Mouse (Mus musculus) embryonic facial prominence, embryonic 15.5 days (tissue): Measurements from ENCODE around the gene Ren1. TPM values are rescaled to one million over a fixed set of nuclear protein-coding genes. Genes with fewer than 3 reads are reported as not detected.

Experiments
- ATAC-seq: fragments of 200-750 bp; cut with Nextera tagmentation; 2 replicates; pipeline ENCODE4 v1.8.0; 2017; ENCODE audit warnings: low read depth, moderate TSS enrichment; ENCODE audit not compliant: insufficient number of reproducible peaks, low FRiP score, low TSS enrichment
- H3K27ac ChIP-seq: fragments of 300-500 bp; sonication (generic); replicated peaks from 2 replicates; pipeline ENCODE4 v1.5.1; 2015; ENCODE audit warnings: mild to moderate bottlenecking, inconsistent platforms
- H3K27me3 ChIP-seq: fragments of 300-500 bp; sonication (generic); 2 replicates; pipeline ENCODE4 v1.6.1; 2015; ENCODE audit warnings: inconsistent platforms
- H3K36me3 ChIP-seq: fragments of 300-500 bp; sonication (generic); 2 replicates; pipeline ENCODE4 v1.6.1; 2015; ENCODE audit warnings: mild to moderate bottlenecking, inconsistent platforms
- H3K4me1 ChIP-seq: fragments of 300-500 bp; sonication (generic); 2 replicates; pipeline ENCODE4 v1.6.1; 2015; ENCODE audit warnings: inconsistent platforms
- H3K4me2 ChIP-seq: fragments of 300-500 bp; sonication (generic); replicated peaks from 2 replicates; pipeline ENCODE4 v1.6.1; 2015; ENCODE audit warnings: mild to moderate bottlenecking, inconsistent platforms
- H3K4me3 ChIP-seq: fragments of 300-500 bp; sonication (generic); replicated peaks from 2 replicates; pipeline ENCODE4 v1.5.1; 2015; ENCODE audit warnings: mild to moderate bottlenecking, inconsistent platforms
- H3K9ac ChIP-seq: fragments of 300-500 bp; sonication (generic); 2 replicates; pipeline ENCODE4 v1.6.1; 2015; ENCODE audit warnings: inconsistent platforms
- H3K9me3 ChIP-seq: fragments of 300-500 bp; sonication (generic); replicated peaks from 2 replicates; pipeline ENCODE4 v1.6.1; 2016; ENCODE audit warnings: inconsistent platforms
- WGBS: fragments of 180-500 bp; shearing (Covaris S2); methylation state at CpG from one replicate; pipeline ENCODE4 v1.1.7; 2015; 5-methylcytosine and 5-hydroxymethylcytosine counted together
- polyA plus RNA-seq: library from polyadenylated mRNA; unstranded; fragments of >200 nt; fragmentation: Nextera tagmentation; extraction: Ambion mirVana; gene quantifications from 2 replicates; pipeline ENCODE4 v1.2.1, GENCODE M21; 2015

Ren1 gene
- polyA plus RNA-seq, 1 experiment from 2014 or later: 0.16 TPM

DNA sequence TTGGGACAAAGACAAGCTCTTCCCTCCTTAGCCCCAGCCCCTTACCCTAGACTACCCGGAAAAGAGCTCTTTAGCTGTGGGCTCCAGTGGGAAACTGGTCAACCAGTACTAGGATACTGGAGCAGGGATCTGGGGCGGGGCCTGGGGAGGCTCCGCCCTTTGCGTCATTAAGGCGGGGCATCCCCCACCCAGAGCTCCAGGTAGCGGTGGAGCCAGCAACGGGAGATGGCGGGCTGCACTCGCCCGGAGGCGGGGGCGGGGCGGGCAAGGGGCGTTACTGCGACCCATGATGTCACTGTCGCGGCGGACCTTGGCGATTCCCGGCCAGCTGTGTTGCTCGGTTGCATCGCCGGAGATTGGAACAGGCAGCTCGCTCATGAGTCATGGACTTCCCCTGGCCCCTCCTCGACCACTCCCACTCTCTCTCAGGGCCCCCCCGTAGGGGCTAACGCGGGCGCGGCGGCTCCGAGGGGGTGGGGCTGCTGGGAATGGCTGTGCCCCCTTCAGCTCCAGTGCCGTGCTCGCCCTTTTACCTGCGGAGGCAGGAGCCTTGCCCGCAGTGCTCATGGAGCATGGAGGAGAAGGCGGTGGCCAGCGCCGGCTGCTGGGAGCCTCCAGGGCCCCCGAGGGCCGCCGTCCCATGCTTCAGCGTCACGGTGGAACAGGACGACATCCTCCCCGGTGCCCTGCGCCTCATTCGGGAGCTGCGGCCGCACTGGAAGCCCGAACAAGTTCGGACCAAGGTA, 13.1 kb downstream of the Ren1 start, which contains the start of gene Etnk2:
TSS of gene Etnk2 (plus strand) at position 297 of the 746 bp plus-strand sequence.
- ATAC-seq: peak; percentile 66
- peaks cover 21% of the 10 kb centered on the region for H3K27me3 ChIP-seq
- peak within 1 kb of the TSS; percentile 53 for H3K4me3 ChIP-seq
- H3K9me3 ChIP-seq: no peaks in the 10 kb centered on the region
- no peaks in the 10 kb centered on the region for H3K36me3 ChIP-seq
- peaks cover 27% of the 10 kb centered on the region for H3K4me1 ChIP-seq
- H3K27ac ChIP-seq: no peak within 1 kb of the TSS
- H3K4me2 ChIP-seq: peak within 1 kb of the TSS; percentile 92
- WGBS: 1% methylated on average over 52 of the region's 52 CpGs
- H3K9ac ChIP-seq: peak within 1 kb of the TSS; percentile 9; the same call in 1 of the 2 replicates

GRCm38 (mm10) chr1:133364022-133364630, 13.8 kb downstream of the Ren1 start:
- Histone ChIP-seq H3K4me1 (peaks cover 31% of the 10 kb centered on the region), H3K27ac (no peak overlapping the region), H3K9me3 (no peaks in the 10 kb centered on the region), H3K36me3 (no peaks in the 10 kb centered on the region), H3K4me2 (peak overlapping the region; percentile 92), H3K27me3 (peaks cover 21% of the 10 kb centered on the region), H3K9ac (peak overlapping the region; percentile 9; the same call in 1 of the 2 replicates), H3K4me3 (peak overlapping the region; percentile 53)
- WGBS: 3% methylated on average over 27 of the region's 27 CpGs
- no peak for ATAC-seq

DNA sequence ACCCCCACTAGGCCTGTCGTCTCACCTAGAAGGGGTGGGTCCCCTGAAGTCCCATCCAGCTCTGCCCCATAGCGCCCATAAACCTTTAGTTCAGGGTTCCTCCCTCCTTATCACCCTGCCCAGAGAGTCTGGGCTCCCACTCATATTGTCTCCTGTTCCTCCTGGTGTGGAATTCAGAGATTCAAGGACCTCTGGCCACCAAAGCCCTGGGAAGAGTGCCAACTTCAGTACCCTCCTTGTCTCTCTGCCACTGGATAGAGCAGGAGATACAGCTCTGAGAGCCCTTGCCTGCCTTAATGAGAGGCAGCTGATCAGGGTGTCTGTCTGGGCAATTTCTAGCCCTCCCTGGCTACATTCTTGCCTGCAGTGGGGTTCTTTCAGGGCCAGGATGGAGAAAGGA, 14.6 kb downstream of the Ren1 start:
- Histone ChIP-seq H3K36me3 (no peaks in the 10 kb centered on the region), H3K4me1 (peaks cover 31% of the 10 kb centered on the region), H3K9ac (no peak overlapping the region), H3K27me3 (peaks cover 21% of the 10 kb centered on the region), H3K27ac (no peak overlapping the region), H3K4me3 (no peak overlapping the region), H3K9me3 (no peaks in the 10 kb centered on the region), H3K4me2 (no peak overlapping the region)
- ATAC-seq: no peak
- 49% methylated on average over 2 of the region's 2 CpGs for WGBS

DNA sequence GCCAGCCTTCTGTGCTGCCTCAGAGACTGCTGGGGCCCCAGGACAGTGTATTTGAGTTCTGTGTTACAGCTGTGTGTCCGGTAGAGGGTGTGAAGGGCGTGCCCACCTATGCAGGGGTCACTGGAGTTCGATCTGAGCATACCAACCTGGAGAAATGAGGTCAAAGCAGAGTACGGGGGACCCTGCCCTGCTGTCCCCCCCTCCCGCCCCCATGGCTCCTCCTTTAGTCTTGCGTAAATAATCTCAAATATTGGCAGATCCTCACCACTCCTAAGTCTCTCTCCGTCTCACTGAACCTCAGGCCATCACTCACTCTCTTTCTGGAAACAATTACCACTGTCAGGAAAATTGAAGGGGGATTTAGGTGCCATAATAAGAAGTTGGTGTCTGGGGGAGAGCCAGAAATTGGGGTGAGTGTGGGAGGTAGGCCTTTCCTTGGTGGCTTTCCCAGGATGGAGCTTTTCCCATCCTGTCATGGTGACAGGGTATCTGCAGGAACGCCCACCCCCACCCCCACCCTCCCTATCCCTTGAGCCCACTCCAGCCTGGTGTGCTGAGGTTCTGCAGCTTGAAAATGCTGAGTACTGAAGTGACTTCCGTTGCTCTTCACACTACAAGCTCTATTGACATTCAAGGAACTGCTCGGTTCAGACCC, 16.8 kb downstream of the Ren1 start:
- peak overlapping the region; percentile 25; the same call in 1 of the 2 replicates for H3K27ac ChIP-seq
- ATAC-seq: no peak
- WGBS: 39% methylated on average over 10 of the region's 10 CpGs
- no peaks in the 10 kb centered on the region for H3K9me3 ChIP-seq
- H3K36me3 ChIP-seq: no peaks in the 10 kb centered on the region
- H3K4me2 ChIP-seq: 0 out of 2 replicates have a peak overlapping the region, but pooled peaks have one; percentile 4
- no peak overlapping the region for H3K9ac ChIP-seq
- peaks cover 34% of the 10 kb centered on the region for H3K4me1 ChIP-seq
- H3K4me3 ChIP-seq: no peak overlapping the region
- peaks cover 21% of the 10 kb centered on the region for H3K27me3 ChIP-seq

DNA sequence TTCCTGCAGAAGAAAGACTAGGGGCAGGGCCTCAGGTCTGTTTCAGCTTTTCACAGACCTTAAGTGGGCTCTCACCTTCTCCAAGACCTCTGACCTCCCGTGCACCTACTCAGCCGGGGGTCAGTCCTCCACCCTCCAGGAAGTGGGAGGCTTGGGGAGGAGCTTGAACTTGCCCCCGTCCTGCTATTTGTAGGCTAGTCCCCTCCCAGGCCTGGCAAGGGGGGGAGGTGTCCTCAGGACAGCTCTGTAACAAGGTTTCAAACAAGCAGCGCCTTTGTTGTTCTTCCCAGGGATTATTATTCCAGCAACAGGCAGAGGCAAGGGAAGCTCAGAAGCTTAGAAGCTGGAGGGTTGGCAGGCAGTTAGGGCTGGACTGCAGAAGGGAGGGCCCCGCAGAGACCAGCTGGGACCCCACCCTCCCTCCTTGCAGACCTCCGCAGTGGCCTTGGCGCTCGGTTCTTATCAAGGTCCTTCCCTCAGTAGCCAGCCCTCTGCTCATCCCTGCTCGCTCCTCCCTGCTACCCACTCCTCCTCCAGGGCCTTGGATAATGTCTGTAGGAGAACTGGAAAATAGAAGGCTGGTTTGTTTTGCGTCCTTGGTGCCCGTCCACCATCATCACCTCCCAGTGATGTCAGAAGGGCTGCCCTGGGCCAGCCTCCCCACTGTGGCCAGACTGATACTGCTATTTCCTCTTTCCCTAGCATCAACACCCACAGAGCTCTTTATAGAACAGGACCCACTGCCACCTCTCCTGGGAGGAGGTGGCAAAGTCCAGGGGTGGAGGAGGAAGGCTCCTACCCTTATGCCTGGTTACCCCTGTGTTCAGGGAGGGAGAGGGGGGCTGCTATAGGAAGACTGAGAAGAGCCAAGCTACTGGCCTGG, 17.5 kb downstream of the Ren1 start:
- ATAC-seq: no peak
- H3K27ac ChIP-seq: peak overlapping the region; percentile 25; the same call in 1 of the 2 replicates
- H3K27me3 ChIP-seq: peaks cover 21% of the 10 kb centered on the region
- H3K9ac ChIP-seq: no peak overlapping the region
- no peaks in the 10 kb centered on the region for H3K9me3 ChIP-seq
- H3K4me1 ChIP-seq: peaks cover 34% of the 10 kb centered on the region
- WGBS: 16% methylated on average over 11 of the region's 11 CpGs
- no peak overlapping the region for H3K4me3 ChIP-seq
- H3K4me2 ChIP-seq: 0 out of 2 replicates have a peak overlapping the region, but pooled peaks have one; percentile 4
- no peaks in the 10 kb centered on the region for H3K36me3 ChIP-seq

- Histone ChIP-seq H3K27ac (no peak overlapping the region), H3K4me3 (no peak overlapping the region), H3K4me2 (no peak overlapping the region), H3K9me3 (no peaks in the 10 kb centered on the region), H3K27me3 (peaks cover 20% of the 10 kb centered on the region), H3K9ac (no peak overlapping the region), H3K4me1 (peaks cover 32% of the 10 kb centered on the region), H3K36me3 (no peaks in the 10 kb centered on the region)
- 60% methylated on average over 10 of the region's 10 CpGs for WGBS
- ATAC-seq: no peak
Measured at GRCm38 (mm10) chr1:133368644-133369043, 18.3 kb downstream of the Ren1 start.

DNA sequence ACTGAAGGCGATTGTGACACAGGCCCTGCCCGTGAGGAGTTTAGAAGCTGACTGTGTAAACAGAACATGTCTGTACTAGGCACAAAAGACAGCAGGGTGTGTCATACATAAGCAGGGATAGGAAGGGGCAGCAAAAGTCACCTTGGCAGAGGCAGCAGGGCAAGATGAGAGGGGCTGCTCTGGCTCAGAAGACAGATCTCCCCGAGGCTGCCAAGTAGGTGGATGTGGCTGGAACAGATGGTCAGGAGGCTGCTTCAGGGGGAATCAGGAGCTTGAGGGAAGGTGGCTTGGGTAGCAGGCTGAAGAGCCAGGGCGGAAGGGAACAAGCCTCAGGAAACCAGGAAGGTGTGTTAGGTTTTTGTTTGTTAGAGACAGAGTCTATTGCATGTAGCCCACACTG, 20.0 kb downstream of the Ren1 start:
- Histone ChIP-seq H3K9me3 (no peaks in the 10 kb centered on the region), H3K27me3 (peaks cover 5% of the 10 kb centered on the region), H3K4me3 (no peak overlapping the region), H3K9ac (no peak overlapping the region), H3K4me1 (peaks cover 24% of the 10 kb centered on the region), H3K4me2 (no peak overlapping the region), H3K36me3 (no peaks in the 10 kb centered on the region), H3K27ac (0 out of 2 replicates have a peak overlapping the region, but pooled peaks have one; percentile 22)
- no peak for ATAC-seq
- WGBS: 63% methylated on average over 4 of the region's 4 CpGs

- Histone ChIP-seq H3K27ac (no peak overlapping the region), H3K27me3 (peaks cover 1% of the 10 kb centered on the region; the same call in 1 of the 2 replicates), H3K4me2 (no peak overlapping the region), H3K4me1 (peaks cover 24% of the 10 kb centered on the region), H3K9me3 (no peaks in the 10 kb centered on the region), H3K36me3 (no peaks in the 10 kb centered on the region), H3K9ac (no peak overlapping the region), H3K4me3 (no peak overlapping the region)
- 79% methylated on average over 6 of the region's 6 CpGs for WGBS
- ATAC-seq: no peak
Measured at GRCm38 (mm10) chr1:133371431-133371830, 21.1 kb downstream of the Ren1 start.

DNA sequence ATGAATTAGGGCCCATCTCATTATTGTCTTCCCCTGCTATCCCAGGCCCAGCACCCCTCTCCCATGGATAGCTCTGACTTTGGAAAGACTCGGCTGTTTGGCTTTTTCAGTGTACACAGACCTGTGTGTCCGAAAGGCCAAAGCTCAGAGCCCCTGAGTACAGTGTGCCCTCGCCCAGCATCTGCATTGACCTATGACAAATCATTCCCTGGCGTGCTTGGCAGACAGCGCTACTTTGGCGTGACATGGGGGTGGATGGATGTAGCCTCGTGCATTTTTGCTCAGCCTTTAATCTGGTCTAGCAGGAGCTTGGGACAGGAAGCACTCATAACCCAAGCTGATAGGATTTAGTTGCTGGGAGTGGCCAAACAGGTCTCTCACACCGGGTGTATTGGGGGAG, 21.8 kb downstream of the Ren1 start:
- Histone ChIP-seq H3K4me2 (no peak overlapping the region), H3K9ac (no peak overlapping the region), H3K27ac (no peak overlapping the region), H3K27me3 (no peaks in the 10 kb centered on the region), H3K9me3 (no peaks in the 10 kb centered on the region), H3K36me3 (no peaks in the 10 kb centered on the region), H3K4me1 (peaks cover 20% of the 10 kb centered on the region), H3K4me3 (no peak overlapping the region)
- ATAC-seq: no peak
- 63% methylated on average over 8 of the region's 8 CpGs for WGBS

- H3K4me1 ChIP-seq: no peaks in the 10 kb centered on the region
- no peak overlapping the region for H3K9ac ChIP-seq
- H3K4me2 ChIP-seq: no peak overlapping the region
- no peaks in the 10 kb centered on the region for H3K36me3 ChIP-seq
- no peak for ATAC-seq
- H3K4me3 ChIP-seq: no peak overlapping the region
- H3K9me3 ChIP-seq: no peaks in the 10 kb centered on the region
- H3K27ac ChIP-seq: no peak overlapping the region
- WGBS: 74% methylated on average over 10 of the region's 10 CpGs
- no peaks in the 10 kb centered on the region for H3K27me3 ChIP-seq
Measured at GRCm38 (mm10) chr1:133375696-133376346, 25.5 kb downstream of the Ren1 start.
